Comparison of ENCODE assay signal across 15 mouse cellular contexts in genomic region chr11:60457973-60458372, GRCm38 (mm10). TPM values are rescaled to one million over a fixed set of nuclear protein-coding genes. Genes with fewer than 3 reads are reported as not detected.
A peak's percentile ranks its signal among the peaks of the same experiment; 100 is the strongest.
DNase-seq lines count a peak whose midpoint lies in the region; ATAC-seq and TF ChIP-seq lines count a peak whose summit lies in the region.
"Had no signal": no experiment of that assay in that cellular context is flagged by ENCODE, and none has a peak within 500 bp of the region (broad histone marks: within the 10 kb centered on the region; RNA-seq: fewer than 3 reads in every experiment).

No protein-coding gene starts in this region.

- H3K4me1 ChIP-seq in forebrain, postnatal 0 days (ENCODE audit: insufficient read depth) = peaks cover 9% of the 10 kb centered on the region; the same call in 1 of the 2 replicates
- peaks cover 20% of the 10 kb centered on the region for H3K4me1 ChIP-seq in forebrain, embryonic 10.5 days
- H3K4me1 ChIP-seq in MEL (ENCODE audit: control insufficient read depth in 1 of 2, insufficient read depth in 2 of 2, low read length in 2 of 2) = peaks cover 0 to 12% of the 10 kb centered on the region in 2 experiments; a peak in 3 of 4 replicates

- no peak overlapping the region for H3K9ac ChIP-seq in forebrain, postnatal 0 days
- no peak overlapping the region for H3K9ac ChIP-seq in MEL (ENCODE audit: control insufficient read depth, low read depth, low read length, poor library complexity, severe bottlenecking)
- H3K9ac ChIP-seq: embryonic facial prominence, embryonic 13.5 days; liver, embryonic 12.5 days; neural tube, embryonic 13.5 days had no signal

- no peak for TF ChIP-seq RAD21 in MEL (IDR thresholded peaks at IDR 0.05; ENCODE audit: low read depth, low read length)

- no peak overlapping the region for H3K4me2 ChIP-seq in forebrain, postnatal 0 days (ENCODE audit: low read depth)
- H3K4me2 ChIP-seq: embryonic facial prominence, embryonic 13.5 days; liver, embryonic 12.5 days; neural tube, embryonic 13.5 days had no signal

- ATAC-seq in forebrain, postnatal 0 days = peak; percentile 46; the same call in 1 of the 2 replicates
- ATAC-seq: hindbrain, embryonic 16.5 days; liver, embryonic 12.5 days; midbrain, embryonic 16.5 days had no signal

- no peak overlapping the region for H3K27ac ChIP-seq in forebrain, postnatal 0 days (ENCODE audit: low read depth, low read length)
- H3K27ac ChIP-seq in forebrain, embryonic 10.5 days = no peak overlapping the region
- no peak overlapping the region for H3K27ac ChIP-seq in layer of hippocampus, adult 2 months
- no peak overlapping the region for H3K27ac ChIP-seq in MEL (ENCODE audit: control insufficient read depth, low read depth, low read length)
- H3K27ac ChIP-seq: embryonic facial prominence, embryonic 13.5 days; liver, embryonic 12.5 days; neural tube, embryonic 13.5 days had no signal

- TF ChIP-seq CTCF in forebrain, postnatal 0 days (IDR thresholded peaks at IDR 0.05; ENCODE audit: low read depth) = peak; percentile 44
- peak; percentile 55 for TF ChIP-seq CTCF in layer of hippocampus, adult 2 months (conservative IDR thresholded peaks at IDR 0.05)
- peak in 2 of 3 experiments; percentile 17 to 20; a peak in 1 of 6 replicates for TF ChIP-seq CTCF in MEL (IDR thresholded peaks at IDR 0.05 in 2 of 3, conservative IDR thresholded peaks at IDR 0.05 in 1 of 3; ENCODE audit: control insufficient read depth in 1 of 3, insufficient read depth in 1 of 3, low read depth in 2 of 3, low read length in 3 of 3, poor library complexity in 1 of 3, severe bottlenecking in 1 of 3)

- TF ChIP-seq EP300 in MEL (IDR thresholded peaks at IDR 0.05; ENCODE audit: low read depth in 1 of 2, low read length in 2 of 2) = no peak

- no peak for TF ChIP-seq POLR2A in MEL (IDR thresholded peaks at IDR 0.05; ENCODE audit: control insufficient read depth in 1 of 2, insufficient read depth in 1 of 2, low read depth in 1 of 2, low read length in 2 of 2, poor library complexity in 1 of 2)

- WGBS in forebrain, postnatal 0 days = 97% methylated on average over 1 of the region's 1 CpGs
- WGBS in forebrain, embryonic 10.5 days = 85% methylated on average over 1 of the region's 1 CpGs

- H3K79me2 ChIP-seq in MEL (ENCODE audit: control insufficient read depth, insufficient read depth, low read length, poor library complexity) = peaks cover 16% of the 10 kb centered on the region

- no peak overlapping the region for H3K4me3 ChIP-seq in forebrain, postnatal 0 days (ENCODE audit: low read depth, low read length)
- H3K4me3 ChIP-seq in forebrain, embryonic 10.5 days = no peak overlapping the region
- H3K4me3 ChIP-seq in layer of hippocampus, adult 2 months = no peak overlapping the region
- H3K4me3 ChIP-seq in MEL (ENCODE audit: control insufficient read depth in 1 of 2, insufficient read depth in 1 of 2, low read depth in 2 of 2, low read length in 2 of 2) = no peak overlapping the region
- H3K4me3 ChIP-seq: embryonic facial prominence, embryonic 13.5 days; liver, embryonic 12.5 days; neural tube, embryonic 13.5 days had no signal

- intact Hi-C loops in heart, postnatal 14 days (cut with DNase I) = loop anchor here (5.0 kb wide), 1 partner anchor 69 kb away; no protein-coding TSS in a partner anchor

- no peaks in the 10 kb centered on the region for H3K9me3 ChIP-seq in forebrain, postnatal 0 days (ENCODE audit: low read length)
- no peaks in the 10 kb centered on the region for H3K9me3 ChIP-seq in forebrain, embryonic 10.5 days
- no peaks in the 10 kb centered on the region for H3K9me3 ChIP-seq in MEL (replicated peaks; ENCODE audit: insufficient read depth, low read length)
- H3K9me3 ChIP-seq: embryonic facial prominence, embryonic 13.5 days; liver, embryonic 12.5 days; neural tube, embryonic 13.5 days had no signal

- DNase-seq in forebrain, postnatal 0 days = peak; percentile 24
- no peak for DNase-seq in forebrain, embryonic 10.5 days (ENCODE audit: extremely low spot score, low spot score)
- no peak for DNase-seq in layer of hippocampus, adult 2 months (ENCODE audit: low spot score in 2 of 2)
- no peak for DNase-seq in layer of hippocampus, postnatal 36 days
- peak; percentile 56 for DNase-seq in MEL (ENCODE audit: low read depth, low spot score)
- DNase-seq in mesoderm, embryonic 11.5 days (ENCODE audit: low read depth, low spot score) = peak; percentile 6
- DNase-seq in spleen, postnatal 4 days (ENCODE audit: low spot score in 2 of 2) = no peak
- no peak for DNase-seq in heart, postnatal 14 days
- DNase-seq: gastrocnemius, postnatal 25 days; thymus, postnatal 14 days had no signal

- peaks cover 67% of the 10 kb centered on the region for H3K36me3 ChIP-seq in forebrain, postnatal 0 days (ENCODE audit: insufficient read depth)
- peaks cover 73% of the 10 kb centered on the region for H3K36me3 ChIP-seq in forebrain, embryonic 10.5 days (replicated peaks)
- H3K36me3 ChIP-seq in MEL (ENCODE audit: control insufficient read depth in 1 of 2, insufficient read depth in 2 of 2, low read length in 2 of 2) = peaks cover 9 to 10% of the 10 kb centered on the region in 2 experiments

- no peaks in the 10 kb centered on the region for H3K27me3 ChIP-seq in forebrain, postnatal 0 days (ENCODE audit: insufficient read depth, low read length)
- H3K27me3 ChIP-seq in forebrain, embryonic 10.5 days (ENCODE audit: poor library complexity, severe bottlenecking) = no peaks in the 10 kb centered on the region
- H3K27me3 ChIP-seq in MEL (ENCODE audit: control insufficient read depth in 1 of 2, insufficient read depth in 2 of 2, low read length in 2 of 2) = no peaks in the 10 kb centered on the region
- H3K27me3 ChIP-seq: embryonic facial prominence, embryonic 13.5 days; liver, embryonic 12.5 days; neural tube, embryonic 13.5 days had no signal

TF ChIP-seq in MEL, 35 proteins besides CTCF, POLR2A, EP300 and RAD21:
- TF ChIP-seq POLR2AphosphoS5 (IDR thresholded peaks at IDR 0.05; ENCODE audit: borderline replicate concordance, low read depth, low read length) (no peak), ZNF384 (IDR thresholded peaks at IDR 0.05; ENCODE audit: low read depth, low read length) (peak; percentile 75; the same call in 1 of the 2 replicates), SMC3 (IDR thresholded peaks at IDR 0.05; ENCODE audit: low read depth, low read length) (no peak)
TF ChIP-seq in MEL: peak in this region for 1.

RNA-seq across cellular contexts. Expression of gene Drg2, which starts 3.6 kb away (rescaled TPM):
- total RNA-seq in forebrain, postnatal 0 days (2014; rRNA removed) = 78.1 and 82.6 TPM in 2 replicates
- 79.3 and 83.8 TPM in 2 replicates for polyA plus RNA-seq in forebrain, postnatal 0 days (2015; fragmentation: Nextera tagmentation; extraction: Ambion mirVana)
- 129 and 130 TPM in 2 replicates for polyA plus RNA-seq in forebrain, embryonic 10.5 days (2016; fragmentation: Nextera tagmentation; extraction: Ambion mirVana)
- 10 to 100 TPM; 77.1 to 79.4 TPM for total RNA-seq in layer of hippocampus, adult 2 months (2021)
- total RNA-seq in layer of hippocampus, postnatal 36 days (2021) = 10 to 100 TPM; 69.0 to 78.3 TPM
- total RNA-seq in MEL (2012; rRNA removed) = 133 and 140 TPM in 2 replicates
- polyA plus RNA-seq in MEL (2012; ENCODE audit: insufficient read depth in 1 of 2, insufficient read length in 2 of 2, low read depth in 1 of 2, low replicate concordance in 2 of 2, missing spikeins in 1 of 2) = 100 to 1,000 TPM; 121 to 214 TPM
- 10 to 100 TPM; 31.1 to 34.1 TPM for total RNA-seq in heart, postnatal 14 days (2021)

RNA-seq across cellular contexts. Expression of gene Myo15, which starts 11.2 kb away (rescaled TPM):
- total RNA-seq in forebrain, postnatal 0 days (2014; rRNA removed) = 0.24 and 0.54 TPM in 2 replicates
- 0.10 and 0.13 TPM in 2 replicates for polyA plus RNA-seq in forebrain, postnatal 0 days (2015; fragmentation: Nextera tagmentation; extraction: Ambion mirVana)
- polyA plus RNA-seq in forebrain, embryonic 10.5 days (2016; fragmentation: Nextera tagmentation; extraction: Ambion mirVana) = 0.02 and 0.10 TPM in 2 replicates
- total RNA-seq in layer of hippocampus, adult 2 months (2021) = under 1 TPM; 0.10 TPM
- total RNA-seq in layer of hippocampus, postnatal 36 days (2021) = under 1 TPM; 0.10 TPM
- 0.03 and 0.04 TPM in 2 replicates for total RNA-seq in MEL (2012; rRNA removed)
- polyA plus RNA-seq in MEL (2012; ENCODE audit: insufficient read depth in 1 of 2, insufficient read length in 2 of 2, low read depth in 1 of 2, low replicate concordance in 2 of 2, missing spikeins in 1 of 2) = under 1 TPM in 1 of 2 experiments, not detected in 1; 0.07 TPM
- total RNA-seq in heart, postnatal 14 days (2021) = under 1 TPM; 0.12 to 0.14 TPM

RNA-seq across cellular contexts. Expression of gene Atpaf2, which starts 39.7 kb away (rescaled TPM):
- total RNA-seq in forebrain, postnatal 0 days (2014; rRNA removed) = 32.5 and 34.5 TPM in 2 replicates
- polyA plus RNA-seq in forebrain, postnatal 0 days (2015; fragmentation: Nextera tagmentation; extraction: Ambion mirVana) = 38.2 and 50.8 TPM in 2 replicates
- 53.5 and 54.8 TPM in 2 replicates for polyA plus RNA-seq in forebrain, embryonic 10.5 days (2016; fragmentation: Nextera tagmentation; extraction: Ambion mirVana)
- total RNA-seq in layer of hippocampus, adult 2 months (2021) = 10 to 100 TPM; 27.3 to 32.7 TPM
- 10 to 100 TPM; 27.7 to 29.3 TPM for total RNA-seq in layer of hippocampus, postnatal 36 days (2021)
- total RNA-seq in MEL (2012; rRNA removed) = 82.6 and 84.7 TPM in 2 replicates
- polyA plus RNA-seq in MEL (2012; ENCODE audit: insufficient read depth in 1 of 2, insufficient read length in 2 of 2, low read depth in 1 of 2, low replicate concordance in 2 of 2, missing spikeins in 1 of 2) = 100 to 1,000 TPM in 1 of 2 experiments, not detected in 1; 102 TPM
- 10 to 100 TPM; 41.4 to 47.0 TPM for total RNA-seq in heart, postnatal 14 days (2021)

RNA-seq across cellular contexts. Expression of gene Gid4, which starts 41.0 kb away (rescaled TPM):
- total RNA-seq in forebrain, postnatal 0 days (2014; rRNA removed) = 30.8 and 35.7 TPM in 2 replicates
- polyA plus RNA-seq in forebrain, postnatal 0 days (2015; fragmentation: Nextera tagmentation; extraction: Ambion mirVana) = 14.8 and 22.6 TPM in 2 replicates
- 29.5 and 33.5 TPM in 2 replicates for polyA plus RNA-seq in forebrain, embryonic 10.5 days (2016; fragmentation: Nextera tagmentation; extraction: Ambion mirVana)
- total RNA-seq in layer of hippocampus, adult 2 months (2021) = 10 to 100 TPM; 48.8 to 51.1 TPM
- 10 to 100 TPM; 54.5 to 54.8 TPM for total RNA-seq in layer of hippocampus, postnatal 36 days (2021)
- total RNA-seq in MEL (2012; rRNA removed) = 25.2 and 28.6 TPM in 2 replicates
- 100 to 1,000 TPM in 1 of 2 experiments, 10 to 100 TPM in 1; 25.3 to 114 TPM for polyA plus RNA-seq in MEL (2012; ENCODE audit: insufficient read depth in 1 of 2, insufficient read length in 2 of 2, low read depth in 1 of 2, low replicate concordance in 2 of 2, missing spikeins in 1 of 2)
- 10 to 100 TPM; 34.4 to 35.7 TPM for total RNA-seq in heart, postnatal 14 days (2021)

Comparison
In these comparisons a context has a peak if more than half of its experiments do, and no peak if none do; other contexts are left out.
1. DNase-seq: peak in forebrain, postnatal 0 days (single experiment), MEL (single experiment) and mesoderm, embryonic 11.5 days (single experiment); none in forebrain, embryonic 10.5 days (single experiment), layer of hippocampus, adult 2 months (0 of 2), layer of hippocampus, postnatal 36 days (0 of 2), spleen, postnatal 4 days (0 of 2) and heart, postnatal 14 days (0 of 2).
2. Peak in every context shown above with its lines, with median percentiles within 50 percentile points of each other: CTCF ChIP-seq.